Mouse (Mus musculus): ENCODE measurements around the gene Tmem126a. TPM values are rescaled to one million over a fixed set of nuclear protein-coding genes. Genes with fewer than 3 reads are reported as not detected.

The Tmem126a gene
- total RNA-seq, 2 experiments from 2014 or later = 44.9 to 47.3 TPM

DNA sequence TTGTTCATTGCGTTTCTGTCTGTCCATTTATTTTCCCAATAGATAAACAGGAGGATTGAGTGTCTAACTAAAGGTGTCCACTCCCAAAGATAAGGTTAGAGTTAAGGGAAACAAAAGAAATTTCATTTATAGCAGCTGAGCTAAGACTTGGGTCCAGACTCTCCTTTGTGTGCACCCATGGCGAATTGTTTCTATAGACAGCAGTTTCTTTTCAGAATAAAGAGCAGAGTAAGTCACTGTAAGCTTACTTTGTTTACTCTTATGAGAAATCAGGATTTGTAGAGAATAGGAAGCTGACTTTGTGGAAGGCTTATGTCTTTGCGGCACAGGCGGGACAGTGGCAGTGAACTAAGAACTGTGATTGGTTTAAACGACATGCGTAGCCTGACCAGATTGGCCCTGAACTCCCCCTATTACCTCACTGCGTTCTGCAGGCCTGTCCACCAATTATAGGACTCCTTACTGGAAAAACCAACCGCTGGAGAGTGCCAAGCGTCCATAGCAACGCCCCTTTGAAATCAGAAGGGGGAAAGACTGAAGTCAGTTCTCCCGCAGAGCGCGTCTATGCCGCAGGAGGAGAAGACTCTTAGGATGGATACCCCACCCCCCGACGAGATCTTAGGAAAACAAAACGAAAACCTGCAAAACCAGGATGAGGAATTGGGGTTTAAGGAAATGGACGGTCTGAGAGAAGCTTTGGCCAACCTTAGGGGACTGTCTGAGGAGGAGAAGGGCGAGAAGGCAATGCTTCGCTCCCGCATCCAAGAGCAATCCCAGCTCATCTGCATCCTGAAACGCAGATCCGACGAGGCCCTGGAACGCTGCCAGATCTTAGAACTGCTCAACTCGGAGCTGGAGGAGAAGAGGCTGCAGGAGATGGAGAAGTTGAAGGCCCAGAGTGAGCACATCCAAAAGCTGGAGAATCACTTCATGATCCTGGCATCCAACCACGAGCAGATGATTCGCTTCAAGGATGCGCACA, 30.7 kb downstream of the Tmem126a start, which contains the start of gene Ccdc89:
TSS of gene Ccdc89 (plus strand) at position 558 of the 982 bp plus-strand sequence.
- intact Hi-C loops (cut with DNase I) = no loop called here
- peak; percentile 87 to 91 for DNase-seq (ENCODE audit: extremely low spot score in 1 of 2, low spot score in 2 of 2)

DNA sequence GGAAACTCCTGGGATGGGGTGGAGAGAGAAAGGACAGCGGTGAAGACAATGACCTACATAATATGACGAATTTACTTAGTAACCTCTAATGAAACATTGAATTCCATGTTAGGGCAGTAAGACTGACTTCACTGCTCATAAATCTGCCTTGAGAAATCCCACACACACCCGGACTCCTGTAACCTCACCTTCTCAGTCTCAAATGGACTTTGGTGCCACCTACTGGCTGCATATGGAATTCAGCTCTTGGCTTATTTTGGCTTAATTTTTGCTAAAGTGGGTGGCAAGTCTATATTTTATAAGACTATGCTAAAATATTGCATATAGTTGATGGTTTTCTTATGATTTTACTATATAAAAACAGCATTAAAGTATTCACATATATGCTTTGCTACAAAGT, 47.1 kb downstream of the Tmem126a start:
- intact Hi-C loops (cut with DNase I) = loop anchor here (10.0 kb wide), 1 partner anchor 415 kb away; no protein-coding TSS in a partner anchor
- peak in 1 of 2 experiments; percentile 53 for DNase-seq (ENCODE audit: extremely low spot score in 1 of 2, low spot score in 2 of 2)

Other genes starting within 250 kb of the Tmem126a start
- gene Ccdc83, start 191.5 kb downstream of the Tmem126a start, total RNA-seq (2021) = not detected
- 10 to 100 TPM; 59.4 to 61.8 TPM for gene Sytl2, start 155.0 kb downstream of the Tmem126a start, total RNA-seq (2021)
- gene Ccdc89, start 30.7 kb downstream of the Tmem126a start, total RNA-seq (2021) = 1 to 10 TPM in 1 of 2 experiments, under 1 TPM in 1; 0.55 to 1.2 TPM
- 10 to 100 TPM; 72.9 to 78.2 TPM for gene Crebzf, start 14.5 kb downstream of the Tmem126a start, total RNA-seq (2021)
- 10 to 100 TPM; 16.6 to 19.1 TPM for gene Tmem126b, start 18.8 kb upstream of the Tmem126a start, total RNA-seq (2021)
- 100 to 1,000 TPM; 426 to 445 TPM for gene Dlg2, start 19.4 kb upstream of the Tmem126a start, total RNA-seq (2021)

Data from left cerebral cortex, postnatal 10 days (tissue).